Mouse (Mus musculus): Measurements from ENCODE around the gene Ppid. TPM values are rescaled to one million over a fixed set of nuclear protein-coding genes. Genes with fewer than 3 reads are reported as not detected.

Ppid gene
- polyA plus RNA-seq, 1 experiment from 2014 or later, result 214 TPM

- H3K27ac ChIP-seq, result peak overlapping the region; percentile 95
- H3K36me3 ChIP-seq, result peaks cover 19% of the 10 kb centered on the region
- H3K9ac ChIP-seq, result peak overlapping the region; percentile 83
- peak overlapping the region; percentile 90 for H3K4me3 ChIP-seq
- no peaks in the 10 kb centered on the region for H3K9me3 ChIP-seq (replicated peaks)
- H3K4me1 ChIP-seq, result peaks cover 20% of the 10 kb centered on the region
- WGBS (ENCODE audit: insufficient replicate concordance), result 15% methylated on average over 10 of the region's 10 CpGs
- peak overlapping the region; percentile 83 for H3K4me2 ChIP-seq
- ATAC-seq, result no peak
- no peaks in the 10 kb centered on the region for H3K27me3 ChIP-seq (replicated peaks)
Observed at GRCm38 (mm10) chr3:79627484-79628181, 36.5 kb downstream of the Ppid start.

- no peak for ATAC-seq
- peaks cover 20% of the 10 kb centered on the region for H3K4me1 ChIP-seq
- WGBS (ENCODE audit: insufficient replicate concordance), result under 1% methylated on average over 9 of the region's 9 CpGs
Observed at GRCm38 (mm10) chr3:79628182-79628560, 37.0 kb downstream of the Ppid start.

GRCm38 (mm10) chr3:79628561-79629415, 37.6 kb downstream of the Ppid start, which contains the start of gene 4930579G24Rik:
TSS of gene 4930579G24Rik (plus strand) at chr3:79629079.
- peak; percentile 98 for ATAC-seq
- Histone ChIP-seq H3K27ac (peak within 1 kb of the TSS; percentile 95), H3K4me1 (peaks cover 20% of the 10 kb centered on the region), H3K9me3 (replicated peaks) (0 out of 2 replicates have a peak, but pooled peaks cover 4% of the 10 kb centered on the region), H3K9ac (peak within 1 kb of the TSS; percentile 91), H3K36me3 (peaks cover 27% of the 10 kb centered on the region), H3K4me2 (peak within 1 kb of the TSS; percentile 83), H3K27me3 (replicated peaks) (no peaks in the 10 kb centered on the region), H3K4me3 (peak within 1 kb of the TSS; percentile 90)
- under 1% methylated on average over 60 of the region's 60 CpGs for WGBS (ENCODE audit: insufficient replicate concordance)

More at GRCm38 (mm10) chr3:79628182-79628560, 37.0 kb downstream of the Ppid start:
- peak overlapping the region; percentile 95 for H3K27ac ChIP-seq
- peak overlapping the region; percentile 83 for H3K4me2 ChIP-seq
- H3K36me3 ChIP-seq, result peaks cover 20% of the 10 kb centered on the region
- peak overlapping the region; percentile 90 for H3K4me3 ChIP-seq
- no peaks in the 10 kb centered on the region for H3K27me3 ChIP-seq (replicated peaks)
- 0 out of 2 replicates have a peak, but pooled peaks cover 2% of the 10 kb centered on the region for H3K9me3 ChIP-seq (replicated peaks)
- peak overlapping the region; percentile 83 for H3K9ac ChIP-seq

GRCm38 (mm10) chr3:79629416-79629730, 38.2 kb downstream of the Ppid start, which contains the start of gene Etfdh:
TSS of gene Etfdh (minus strand) at chr3:79629500.
- peak; percentile 21 for ATAC-seq
- Histone ChIP-seq H3K4me2 (peak within 1 kb of the TSS; percentile 83), H3K9me3 (replicated peaks) (0 out of 2 replicates have a peak, but pooled peaks cover 4% of the 10 kb centered on the region), H3K9ac (peak within 1 kb of the TSS; percentile 91), H3K4me1 (peaks cover 20% of the 10 kb centered on the region), H3K27ac (peak within 1 kb of the TSS; percentile 95), H3K36me3 (peaks cover 29% of the 10 kb centered on the region), H3K27me3 (replicated peaks) (no peaks in the 10 kb centered on the region), H3K4me3 (peak within 1 kb of the TSS; percentile 90)
- 1% methylated on average over 11 of the region's 11 CpGs for WGBS (ENCODE audit: insufficient replicate concordance)

GRCm38 (mm10) chr3:79652129-79652528, 61.0 kb downstream of the Ppid start:
- H3K36me3 ChIP-seq, result no peaks in the 10 kb centered on the region
- no peak overlapping the region for H3K4me2 ChIP-seq
- 77% methylated on average over 6 of the region's 6 CpGs for WGBS (ENCODE audit: insufficient replicate concordance)
- H3K4me1 ChIP-seq, result no peaks in the 10 kb centered on the region
- H3K4me3 ChIP-seq, result no peak overlapping the region
- H3K9ac ChIP-seq, result no peak overlapping the region
- H3K9me3 ChIP-seq (replicated peaks), result no peaks in the 10 kb centered on the region
- 0 out of 2 replicates have a peak, but pooled peaks cover 4% of the 10 kb centered on the region for H3K27me3 ChIP-seq (replicated peaks)
- H3K27ac ChIP-seq, result no peak overlapping the region
- ATAC-seq, result no peak

Other genes with a start within 250 kb of the Ppid start
- 8.0 and 8.3 TPM in 2 replicates for gene Fnip2, start 23.5 kb upstream of the Ppid start, polyA plus RNA-seq (2016; fragmentation: Nextera tagmentation; extraction: Ambion mirVana)
- 23.7 and 23.8 TPM in 2 replicates for gene 4930579G24Rik, start 37.7 kb downstream of the Ppid start, polyA plus RNA-seq (2016; fragmentation: Nextera tagmentation; extraction: Ambion mirVana)
- gene Etfdh, start 38.2 kb downstream of the Ppid start, polyA plus RNA-seq (2016; fragmentation: Nextera tagmentation; extraction: Ambion mirVana), result 39.2 and 41.1 TPM in 2 replicates
- gene Rxfp1, start 146.5 kb downstream of the Ppid start, polyA plus RNA-seq (2016; fragmentation: Nextera tagmentation; extraction: Ambion mirVana), result 0.02 TPM in 1 of 2 replicates, not detected in the other

All from liver, embryonic 12.5 days (tissue).